Mouse (Mus musculus): ENCODE results near the gene Etv1. TPM values are rescaled to one million over a fixed set of nuclear protein-coding genes. Genes with fewer than 3 reads are reported as not detected.

The Etv1 gene
- 24.8 and 27.9 TPM in 2 replicates for polyA plus RNA-seq (2015; fragmentation: Nextera tagmentation; extraction: Ambion mirVana)

DNA sequence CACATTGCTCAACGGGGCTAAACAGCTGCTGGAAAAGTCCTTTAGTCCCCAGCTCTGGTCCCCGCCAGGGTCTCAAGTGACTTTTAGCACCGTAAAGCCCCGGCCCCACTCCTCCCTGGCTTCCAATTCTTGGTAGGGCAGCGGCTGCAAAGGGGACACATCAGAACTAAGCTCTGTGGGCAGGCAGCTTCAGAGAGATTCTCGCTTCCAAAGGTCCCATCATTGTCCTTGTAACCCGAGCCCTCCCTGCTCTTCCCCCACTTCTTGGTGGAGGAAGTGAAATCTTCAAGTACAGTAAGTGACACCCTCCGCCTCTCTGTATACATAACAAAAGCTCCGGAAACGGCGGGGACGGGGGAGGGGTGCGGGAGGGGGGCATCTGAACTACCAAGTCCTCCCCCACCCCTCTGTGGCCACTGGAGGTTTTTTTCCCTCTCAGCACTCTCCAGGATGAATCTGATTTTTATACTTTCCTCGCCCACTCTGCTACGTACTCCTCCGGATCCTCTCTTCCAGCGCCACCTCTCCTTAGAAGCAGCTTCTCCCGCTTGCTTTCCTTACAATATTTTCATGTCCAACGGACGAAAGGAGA, at the start of gene Etv1:
Gene Etv1 (plus strand): TSS at position 195 of the 592 bp plus-strand sequence.
- peak within 1 kb of the TSS; percentile 96 for H3K27ac ChIP-seq (replicated peaks)
- H3K27me3 ChIP-seq (replicated peaks) = no peaks in the 10 kb centered on the region
- H3K4me1 ChIP-seq = peaks cover 11% of the 10 kb centered on the region
- no peaks in the 10 kb centered on the region for H3K9me3 ChIP-seq
- under 1% methylated on average over 20 of the region's 20 CpGs for WGBS
- ATAC-seq (ENCODE audit: extremely low read depth, insufficient number of reproducible peaks, low FRiP score, low TSS enrichment) = no peak
- H3K9ac ChIP-seq = peak within 1 kb of the TSS; percentile 83
- H3K4me3 ChIP-seq = peak within 1 kb of the TSS; percentile 72
- no peaks in the 10 kb centered on the region for H3K36me3 ChIP-seq
- H3K4me2 ChIP-seq = peak within 1 kb of the TSS; percentile 92

- no peaks in the 10 kb centered on the region for H3K27me3 ChIP-seq (replicated peaks)
- ATAC-seq (ENCODE audit: extremely low read depth, insufficient number of reproducible peaks, low FRiP score, low TSS enrichment) = no peak
- WGBS = 74% methylated on average over 3 of the region's 3 CpGs
These were observed 49.5 kb upstream of the Etv1 start for GRCm38 (mm10) chr12:38729661-38730060.

DNA sequence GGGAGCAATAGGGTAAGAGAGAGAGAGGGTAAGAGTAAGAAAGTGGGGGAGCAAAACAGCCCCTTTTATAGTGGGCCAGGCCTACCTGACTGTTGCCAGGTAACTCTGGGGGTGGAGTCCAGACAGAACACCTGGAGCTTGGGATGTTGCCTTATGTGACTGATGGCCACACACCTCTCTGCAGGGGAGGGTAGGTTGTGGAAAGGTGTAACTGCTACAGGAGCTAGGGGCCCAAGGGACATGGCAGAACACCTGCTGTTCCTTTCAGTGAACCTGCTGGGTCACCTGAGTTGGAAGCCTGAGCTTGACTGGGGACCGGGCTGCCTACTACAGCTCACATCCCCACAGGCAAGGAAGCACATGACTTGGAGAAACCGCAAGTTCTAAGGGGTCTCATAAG, 48.4 kb upstream of the Etv1 start:
- no peaks in the 10 kb centered on the region for H3K9me3 ChIP-seq
- H3K4me1 ChIP-seq = no peaks in the 10 kb centered on the region
- H3K4me2 ChIP-seq = no peak overlapping the region
- ATAC-seq (ENCODE audit: extremely low read depth, insufficient number of reproducible peaks, low FRiP score, low TSS enrichment) = no peak
- WGBS = 80% methylated on average over 2 of the region's 2 CpGs
- H3K36me3 ChIP-seq = no peaks in the 10 kb centered on the region
- H3K9ac ChIP-seq = no peak overlapping the region
- H3K4me3 ChIP-seq = no peak overlapping the region
- H3K27me3 ChIP-seq (replicated peaks) = no peaks in the 10 kb centered on the region
- H3K27ac ChIP-seq (replicated peaks) = no peak overlapping the region

More at GRCm38 (mm10) chr12:38729661-38730060, 49.5 kb upstream of the Etv1 start:
- Histone ChIP-seq H3K9me3 (no peaks in the 10 kb centered on the region), H3K4me1 (no peaks in the 10 kb centered on the region), H3K4me3 (no peak overlapping the region), H3K36me3 (no peaks in the 10 kb centered on the region), H3K27ac (replicated peaks) (no peak overlapping the region), H3K9ac (no peak overlapping the region), H3K4me2 (no peak overlapping the region)

DNA sequence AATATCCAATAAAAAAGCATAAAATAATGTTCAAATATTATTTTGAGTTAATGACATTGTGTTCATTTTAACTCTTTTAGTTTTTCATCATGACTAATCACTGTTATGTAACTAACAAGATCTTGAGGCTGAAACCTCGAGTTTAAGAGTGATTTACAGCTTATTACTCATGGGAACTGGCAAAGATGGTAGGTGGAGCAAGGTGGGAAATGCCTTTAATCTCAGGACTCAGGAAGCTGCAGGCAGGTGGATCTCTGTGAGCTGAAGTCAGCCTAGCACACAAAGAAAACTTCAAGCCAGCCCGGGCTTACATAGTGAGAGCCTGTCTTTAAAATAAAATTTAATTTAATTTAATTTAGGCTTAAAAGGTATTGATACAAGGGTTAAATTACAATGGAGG, 19.9 kb upstream of the Etv1 start:
- Histone ChIP-seq H3K27ac (replicated peaks) (no peak overlapping the region), H3K4me3 (no peak overlapping the region), H3K9ac (no peak overlapping the region), H3K4me2 (no peak overlapping the region), H3K4me1 (no peaks in the 10 kb centered on the region), H3K36me3 (no peaks in the 10 kb centered on the region), H3K27me3 (replicated peaks) (no peaks in the 10 kb centered on the region), H3K9me3 (no peaks in the 10 kb centered on the region)
- WGBS = 42% methylated on average over 2 of the region's 2 CpGs
- ATAC-seq (ENCODE audit: extremely low read depth, insufficient number of reproducible peaks, low FRiP score, low TSS enrichment) = no peak

GRCm38 (mm10) chr12:38777316-38777715, 1.9 kb upstream of the Etv1 start:
- H3K36me3 ChIP-seq = no peaks in the 10 kb centered on the region
- H3K27me3 ChIP-seq (replicated peaks) = no peaks in the 10 kb centered on the region
- no peaks in the 10 kb centered on the region for H3K9me3 ChIP-seq
- H3K4me3 ChIP-seq = peak overlapping the region; percentile 72; the same call in 1 of the 2 replicates
- H3K4me1 ChIP-seq = peaks cover 4% of the 10 kb centered on the region
- H3K9ac ChIP-seq = no peak overlapping the region
- ATAC-seq (ENCODE audit: extremely low read depth, insufficient number of reproducible peaks, low FRiP score, low TSS enrichment) = no peak
- no peak overlapping the region for H3K27ac ChIP-seq (replicated peaks)
- peak overlapping the region; percentile 92 for H3K4me2 ChIP-seq
- WGBS = 74% methylated on average over 7 of the region's 7 CpGs

DNA sequence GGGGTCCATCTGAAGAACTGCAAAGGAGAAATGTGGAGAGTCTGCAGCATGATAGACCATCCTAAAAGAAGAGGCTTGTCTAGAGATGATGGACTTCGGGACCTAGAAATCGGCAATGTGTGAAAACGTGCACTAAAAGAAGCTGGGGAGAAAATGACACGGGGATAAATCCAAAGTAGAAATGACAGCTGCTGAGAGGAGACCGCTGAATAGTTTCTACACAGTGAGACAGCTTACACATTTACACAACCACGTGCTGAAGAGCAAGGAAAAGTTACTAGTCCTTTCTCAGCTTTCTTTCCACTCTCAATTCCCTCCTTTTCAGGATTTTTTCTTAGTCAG, 1.3 kb upstream of the Etv1 start:
- peak overlapping the region; percentile 72 for H3K4me3 ChIP-seq
- ATAC-seq (ENCODE audit: extremely low read depth, insufficient number of reproducible peaks, low FRiP score, low TSS enrichment) = no peak
- WGBS = 8% methylated on average over 6 of the region's 6 CpGs
- H3K4me2 ChIP-seq = peak overlapping the region; percentile 92
- no peaks in the 10 kb centered on the region for H3K27me3 ChIP-seq (replicated peaks)
- peak overlapping the region; percentile 42; the same call in 1 of the 2 replicates for H3K27ac ChIP-seq (replicated peaks)
- no peaks in the 10 kb centered on the region for H3K36me3 ChIP-seq
- H3K9ac ChIP-seq = peak overlapping the region; percentile 74
- no peaks in the 10 kb centered on the region for H3K9me3 ChIP-seq
- H3K4me1 ChIP-seq = peaks cover 4% of the 10 kb centered on the region

- H3K4me1 ChIP-seq = peaks cover 9% of the 10 kb centered on the region
- H3K27me3 ChIP-seq (replicated peaks) = no peaks in the 10 kb centered on the region
- WGBS = under 1% methylated on average over 37 of the region's 37 CpGs
- H3K4me3 ChIP-seq = peak overlapping the region; percentile 72
- H3K27ac ChIP-seq (replicated peaks) = peak overlapping the region; percentile 96
- no peaks in the 10 kb centered on the region for H3K9me3 ChIP-seq
- peak overlapping the region; percentile 83 for H3K9ac ChIP-seq
- peak; percentile 86 for ATAC-seq (ENCODE audit: extremely low read depth, insufficient number of reproducible peaks, low FRiP score, low TSS enrichment)
- H3K4me2 ChIP-seq = peak overlapping the region; percentile 92
- H3K36me3 ChIP-seq = no peaks in the 10 kb centered on the region
These were observed 693 bp upstream of the Etv1 start for GRCm38 (mm10) chr12:38778299-38779075.

DNA sequence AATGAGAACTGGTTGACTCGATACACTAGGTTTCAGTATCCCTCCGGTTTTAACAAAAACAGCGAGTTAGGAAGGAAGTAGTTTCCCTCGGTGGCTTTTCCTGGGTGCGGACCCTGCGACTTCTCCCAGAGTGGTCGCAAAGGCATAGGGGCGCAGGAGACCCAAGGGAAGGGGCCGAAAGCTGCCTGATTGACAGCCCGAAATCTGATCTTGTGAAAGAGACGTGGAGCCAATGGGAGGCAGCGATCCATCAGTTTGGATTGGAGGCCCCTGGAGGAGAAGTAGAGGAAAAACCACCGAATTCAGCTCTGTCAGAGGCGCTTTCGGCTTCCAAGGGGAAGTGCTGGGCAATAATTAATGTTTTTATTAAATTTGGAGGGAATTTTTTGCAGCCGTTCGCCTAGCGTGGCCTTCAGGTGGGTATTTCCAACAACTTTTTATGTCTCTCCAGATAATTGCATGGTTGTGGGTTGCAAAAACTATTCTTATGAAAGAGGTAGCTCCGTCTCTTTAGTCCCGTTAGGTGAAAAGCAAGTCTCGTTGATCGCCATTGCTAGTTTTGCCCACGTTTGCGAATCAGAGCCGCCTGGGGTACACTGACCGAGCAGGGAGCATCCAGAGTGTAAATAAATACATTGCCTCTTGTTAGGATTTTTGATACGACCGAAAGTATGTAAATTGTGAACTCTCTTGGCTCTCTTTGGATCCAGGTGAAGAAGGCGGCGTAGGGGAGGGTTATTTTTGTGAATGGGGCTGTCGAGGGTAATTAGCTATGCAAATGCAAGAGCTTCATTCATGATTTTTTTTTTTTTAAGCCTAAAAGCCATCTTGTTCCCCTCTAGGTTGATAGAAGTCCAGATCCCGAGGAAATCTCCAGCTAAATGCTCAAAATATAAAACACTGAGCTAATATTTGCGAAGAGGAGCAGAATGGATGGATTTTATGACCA, 1.1 kb downstream of the Etv1 start:
- Histone ChIP-seq H3K9ac (peak overlapping the region; percentile 83), H3K4me2 (peak overlapping the region; percentile 92), H3K36me3 (no peaks in the 10 kb centered on the region), H3K27ac (replicated peaks) (peak overlapping the region; percentile 96), H3K4me3 (peak overlapping the region; percentile 72), H3K4me1 (peaks cover 11% of the 10 kb centered on the region), H3K9me3 (no peaks in the 10 kb centered on the region), H3K27me3 (replicated peaks) (no peaks in the 10 kb centered on the region)
- WGBS = under 1% methylated on average over 33 of the region's 33 CpGs
- no peak; the same call in 1 of the 2 replicates for ATAC-seq (ENCODE audit: extremely low read depth, insufficient number of reproducible peaks, low FRiP score, low TSS enrichment)

GRCm38 (mm10) chr12:38780955-38781304, 1.8 kb downstream of the Etv1 start:
- no peaks in the 10 kb centered on the region for H3K9me3 ChIP-seq

DNA sequence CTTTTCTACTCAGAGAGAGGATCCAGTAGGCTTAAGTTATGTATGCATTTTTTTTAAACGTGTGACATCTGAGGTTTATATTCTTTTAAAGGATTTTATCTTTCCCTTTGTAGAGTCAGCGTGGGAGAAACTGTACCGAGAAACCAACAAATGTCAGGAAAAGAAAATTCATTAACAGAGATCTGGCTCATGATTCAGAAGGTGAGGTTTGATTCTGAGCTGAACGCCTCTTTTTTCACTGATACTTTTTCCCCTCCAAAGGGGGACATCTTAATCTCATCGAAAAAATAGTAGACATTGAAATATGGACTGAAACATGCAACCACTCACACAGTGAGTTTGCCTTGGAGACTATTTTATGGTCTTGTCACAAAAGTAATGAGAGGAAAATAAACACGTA, 2.5 kb downstream of the Etv1 start:
- Histone ChIP-seq H3K9ac (peak overlapping the region; percentile 83), H3K9me3 (no peaks in the 10 kb centered on the region), H3K4me1 (peaks cover 11% of the 10 kb centered on the region), H3K27me3 (replicated peaks) (no peaks in the 10 kb centered on the region), H3K4me2 (peak overlapping the region; percentile 92), H3K36me3 (no peaks in the 10 kb centered on the region), H3K27ac (replicated peaks) (0 out of 2 replicates have a peak overlapping the region, but pooled peaks have one; percentile 96), H3K4me3 (peak overlapping the region; percentile 72)
- no peak for ATAC-seq (ENCODE audit: extremely low read depth, insufficient number of reproducible peaks, low FRiP score, low TSS enrichment)
- WGBS = 32% methylated on average over 6 of the region's 6 CpGs

More at GRCm38 (mm10) chr12:38780955-38781304, 1.8 kb downstream of the Etv1 start:
- ATAC-seq (ENCODE audit: extremely low read depth, insufficient number of reproducible peaks, low FRiP score, low TSS enrichment) = no peak
- Histone ChIP-seq H3K36me3 (no peaks in the 10 kb centered on the region), H3K4me1 (peaks cover 11% of the 10 kb centered on the region), H3K27me3 (replicated peaks) (no peaks in the 10 kb centered on the region), H3K27ac (replicated peaks) (peak overlapping the region; percentile 96), H3K4me2 (peak overlapping the region; percentile 92), H3K4me3 (peak overlapping the region; percentile 72), H3K9ac (peak overlapping the region; percentile 83)
- WGBS = 1% methylated on average over 11 of the region's 11 CpGs

GRCm38 (mm10) chr12:38783291-38783690, 4.1 kb downstream of the Etv1 start:
- 65% methylated on average over 1 of the region's 1 CpGs for whole genome bisulfite sequencing
- H3K4me2 ChIP-seq = peak overlapping the region; percentile 50
- H3K27ac ChIP-seq (replicated peaks) = no peak overlapping the region
- H3K4me1 ChIP-seq = peaks cover 18% of the 10 kb centered on the region
- ATAC-seq (ENCODE audit: extremely low read depth, insufficient number of reproducible peaks, low FRiP score, low TSS enrichment) = no peak
- peak overlapping the region; percentile 56 for H3K9ac ChIP-seq
- no peaks in the 10 kb centered on the region for H3K9me3 ChIP-seq
- peak overlapping the region; percentile 16 for H3K4me3 ChIP-seq
- no peaks in the 10 kb centered on the region for H3K27me3 ChIP-seq (replicated peaks)
- H3K36me3 ChIP-seq = no peaks in the 10 kb centered on the region
